Mouse (Mus musculus): ENCODE results near the gene Rapgef3. TPM values are rescaled to one million over a fixed set of nuclear protein-coding genes. Genes with fewer than 3 reads are reported as not detected.

Rapgef3 gene
- polyA plus RNA-seq, 1 experiment from 2014 or later: 4.0 TPM

GRCm38 (mm10) chr15:97781961-97782748, 14.4 kb upstream of the Rapgef3 start:
- no peak overlapping the region for H3K9ac ChIP-seq (ENCODE audit: low read depth, low read length)
- no peak overlapping the region for H3K27ac ChIP-seq (ENCODE audit: low read depth, low read length)

DNA sequence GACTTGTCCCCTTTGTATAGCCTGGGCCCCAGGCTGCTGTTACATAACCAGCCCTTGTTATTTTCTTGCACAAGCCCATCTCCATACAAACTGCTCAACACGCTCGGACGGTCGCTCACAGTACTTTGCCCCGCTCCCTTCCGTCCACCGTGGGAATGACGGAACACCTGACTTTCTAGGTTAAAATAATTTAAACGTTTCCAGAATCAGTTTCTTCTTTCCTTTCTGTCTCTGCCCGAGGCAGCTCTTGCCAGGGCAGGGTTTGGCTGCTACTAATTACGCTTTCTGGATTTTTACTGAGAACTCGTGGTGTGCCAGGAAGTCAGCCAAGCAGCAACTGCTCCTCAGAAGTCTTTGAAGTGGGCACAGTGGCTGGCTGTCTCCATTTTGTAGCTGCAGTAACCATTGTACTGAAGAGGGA, 12.8 kb upstream of the Rapgef3 start:
- H3K9ac ChIP-seq (ENCODE audit: low read depth, low read length): no peak overlapping the region
- H3K4me3 ChIP-seq (ENCODE audit: low read depth, low read length): no peak overlapping the region
- no peak overlapping the region for H3K4me2 ChIP-seq (replicated peaks; ENCODE audit: low read depth, low read length)
- no peaks in the 10 kb centered on the region for H3K36me3 ChIP-seq (ENCODE audit: control insufficient read depth, insufficient read depth, low read length)
- H3K4me1 ChIP-seq (replicated peaks; ENCODE audit: control insufficient read depth, insufficient read depth, low read length): no peaks in the 10 kb centered on the region; the same call in none of the 2 replicates
- ATAC-seq (ENCODE audit: low FRiP score) (no peak), DNase-seq (ENCODE audit: low spot score) (no peak)
- no peak overlapping the region for H3K27ac ChIP-seq (ENCODE audit: low read depth, low read length)
- peaks cover 4% of the 10 kb centered on the region for H3K27me3 ChIP-seq (ENCODE audit: control insufficient read depth, insufficient read depth, low read length)
- H3K9me3 ChIP-seq (ENCODE audit: control insufficient read depth, low read length): no peaks in the 10 kb centered on the region
- WGBS: 76% methylated on average over 12 of the region's 12 CpGs

More at GRCm38 (mm10) chr15:97781961-97782748, 14.4 kb upstream of the Rapgef3 start:
- Histone ChIP-seq H3K4me1 (replicated peaks; ENCODE audit: control insufficient read depth, insufficient read depth, low read length) (no peaks in the 10 kb centered on the region; the same call in none of the 2 replicates), H3K36me3 (ENCODE audit: control insufficient read depth, insufficient read depth, low read length) (no peaks in the 10 kb centered on the region), H3K4me3 (ENCODE audit: low read depth, low read length) (no peak overlapping the region), H3K9me3 (ENCODE audit: control insufficient read depth, low read length) (no peaks in the 10 kb centered on the region), H3K27me3 (ENCODE audit: control insufficient read depth, insufficient read depth, low read length) (peaks cover 4% of the 10 kb centered on the region), H3K4me2 (replicated peaks; ENCODE audit: low read depth, low read length) (0 out of 2 replicates have a peak overlapping the region, but pooled peaks have one; percentile 17)
- WGBS: 7% methylated on average over 24 of the region's 24 CpGs
- ATAC-seq (ENCODE audit: low FRiP score): no peak
- peak; percentile 51 for DNase-seq (ENCODE audit: low spot score)

DNA sequence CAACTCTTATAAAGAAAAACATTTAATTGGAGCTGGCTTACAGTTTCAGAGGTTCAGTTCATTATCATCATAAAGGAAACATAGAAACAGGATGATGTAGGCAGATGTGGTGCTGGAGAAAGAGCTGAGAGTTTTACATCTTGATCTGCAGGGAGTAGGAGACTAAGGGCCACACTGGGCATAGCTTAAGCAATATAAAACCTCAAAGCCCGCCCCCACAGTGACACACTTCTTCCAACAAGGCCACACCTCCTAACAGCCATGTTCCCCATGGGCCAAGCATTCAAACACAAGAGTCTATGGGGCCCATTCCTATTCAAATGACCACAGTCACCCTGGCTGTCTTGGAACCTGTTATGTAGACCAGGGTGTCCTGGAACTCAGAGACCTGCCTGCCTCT, 11.8 kb upstream of the Rapgef3 start:
- H3K4me3 ChIP-seq (ENCODE audit: low read depth, low read length): no peak overlapping the region
- H3K9me3 ChIP-seq (ENCODE audit: control insufficient read depth, low read length): no peaks in the 10 kb centered on the region
- H3K27ac ChIP-seq (ENCODE audit: low read depth, low read length): no peak overlapping the region
- WGBS: 86% methylated on average over 1 of the region's 1 CpGs
- DNase-seq (ENCODE audit: low spot score) (no peak), ATAC-seq (ENCODE audit: low FRiP score) (no peak)
- H3K27me3 ChIP-seq (ENCODE audit: control insufficient read depth, insufficient read depth, low read length): peaks cover 4% of the 10 kb centered on the region
- H3K4me1 ChIP-seq (replicated peaks; ENCODE audit: control insufficient read depth, insufficient read depth, low read length): no peaks in the 10 kb centered on the region; the same call in none of the 2 replicates
- no peaks in the 10 kb centered on the region for H3K36me3 ChIP-seq (ENCODE audit: control insufficient read depth, insufficient read depth, low read length)
- H3K9ac ChIP-seq (ENCODE audit: low read depth, low read length): no peak overlapping the region
- no peak overlapping the region for H3K4me2 ChIP-seq (replicated peaks; ENCODE audit: low read depth, low read length)

GRCm38 (mm10) chr15:97778311-97779098, 10.7 kb upstream of the Rapgef3 start, which contains the start of gene Slc48a1:
Gene Slc48a1 (plus strand): TSS chr15:97778520.
- H3K27ac ChIP-seq (ENCODE audit: low read depth, low read length): no peak within 1 kb of the TSS
- H3K27me3 ChIP-seq (ENCODE audit: control insufficient read depth, insufficient read depth, low read length): peaks cover 4% of the 10 kb centered on the region
- no peaks in the 10 kb centered on the region for H3K9me3 ChIP-seq (ENCODE audit: control insufficient read depth, low read length)
- ATAC-seq (ENCODE audit: low FRiP score): no peak
- WGBS: 74% methylated on average over 8 of the region's 8 CpGs
- no peaks in the 10 kb centered on the region for H3K36me3 ChIP-seq (ENCODE audit: control insufficient read depth, insufficient read depth, low read length)
- no peak for DNase-seq (ENCODE audit: low spot score)
- no peak within 1 kb of the TSS for H3K9ac ChIP-seq (ENCODE audit: low read depth, low read length)
- H3K4me2 ChIP-seq (replicated peaks; ENCODE audit: low read depth, low read length): no peak within 1 kb of the TSS
- no peaks in the 10 kb centered on the region; the same call in 1 of the 2 replicates for H3K4me1 ChIP-seq (replicated peaks; ENCODE audit: control insufficient read depth, insufficient read depth, low read length)
- no peak within 1 kb of the TSS for H3K4me3 ChIP-seq (ENCODE audit: low read depth, low read length)

DNA sequence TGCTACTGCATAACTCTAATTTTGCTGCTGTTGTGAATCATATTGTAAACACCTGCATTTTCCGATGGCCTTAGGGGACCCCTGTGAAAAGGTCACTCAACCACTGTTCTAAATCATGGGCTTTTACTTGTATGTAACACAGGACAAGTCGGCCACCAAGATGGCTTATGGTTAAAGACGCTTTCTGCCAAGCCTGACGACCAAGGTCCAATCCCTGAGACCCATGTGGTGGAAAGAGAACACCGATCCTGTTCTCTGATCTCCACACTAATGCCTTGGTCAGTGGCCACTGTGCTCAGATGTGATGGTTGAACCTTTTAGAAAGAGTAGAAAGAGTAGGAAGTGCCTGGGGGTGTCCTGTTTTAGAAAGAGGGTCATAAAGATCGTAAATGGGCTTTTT, 9.1 kb upstream of the Rapgef3 start:
- no peaks in the 10 kb centered on the region for H3K9me3 ChIP-seq (ENCODE audit: control insufficient read depth, low read length)
- WGBS: 84% methylated on average over 6 of the region's 6 CpGs
- H3K4me2 ChIP-seq (replicated peaks; ENCODE audit: low read depth, low read length): no peak overlapping the region
- H3K36me3 ChIP-seq (ENCODE audit: control insufficient read depth, insufficient read depth, low read length): no peaks in the 10 kb centered on the region
- ATAC-seq (ENCODE audit: low FRiP score): no peak
- no peak overlapping the region for H3K4me3 ChIP-seq (ENCODE audit: low read depth, low read length)
- no peaks in the 10 kb centered on the region; the same call in 1 of the 2 replicates for H3K27me3 ChIP-seq (ENCODE audit: control insufficient read depth, insufficient read depth, low read length)
- H3K27ac ChIP-seq (ENCODE audit: low read depth, low read length): no peak overlapping the region
- no peak for DNase-seq (ENCODE audit: low spot score)
- no peak overlapping the region for H3K9ac ChIP-seq (ENCODE audit: low read depth, low read length)
- no peaks in the 10 kb centered on the region for H3K4me1 ChIP-seq (replicated peaks; ENCODE audit: control insufficient read depth, insufficient read depth, low read length)

DNA sequence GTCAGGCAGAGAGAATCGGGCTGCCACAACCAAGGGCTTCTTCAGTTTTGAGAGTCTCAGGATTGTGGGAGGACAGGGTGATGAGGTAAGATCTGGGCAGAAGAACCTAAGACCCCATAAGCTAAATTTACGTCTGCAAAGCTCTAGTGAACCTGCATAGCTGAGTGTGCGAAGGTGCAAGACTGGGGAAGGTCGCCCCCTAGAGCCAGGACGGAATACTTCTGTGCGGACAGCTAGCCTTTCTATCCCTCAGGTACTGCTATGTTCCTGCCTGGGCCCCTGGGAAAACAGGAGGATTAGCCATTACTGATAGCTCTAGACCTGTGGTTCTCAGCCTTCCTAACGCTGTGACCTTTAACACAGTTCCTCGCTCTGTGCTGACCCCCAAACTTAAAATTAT, 8.7 kb upstream of the Rapgef3 start:
- WGBS: 7% methylated on average over 8 of the region's 8 CpGs
- no peak for ATAC-seq (ENCODE audit: low FRiP score)
- H3K4me3 ChIP-seq (ENCODE audit: low read depth, low read length): no peak overlapping the region
- no peaks in the 10 kb centered on the region; the same call in 1 of the 2 replicates for H3K27me3 ChIP-seq (ENCODE audit: control insufficient read depth, insufficient read depth, low read length)
- H3K4me1 ChIP-seq (replicated peaks; ENCODE audit: control insufficient read depth, insufficient read depth, low read length): no peaks in the 10 kb centered on the region
- no peak overlapping the region for H3K4me2 ChIP-seq (replicated peaks; ENCODE audit: low read depth, low read length)
- H3K36me3 ChIP-seq (ENCODE audit: control insufficient read depth, insufficient read depth, low read length): no peaks in the 10 kb centered on the region
- no peak overlapping the region for H3K9ac ChIP-seq (ENCODE audit: low read depth, low read length)
- peak; percentile 74 for DNase-seq (ENCODE audit: low spot score)
- no peaks in the 10 kb centered on the region for H3K9me3 ChIP-seq (ENCODE audit: control insufficient read depth, low read length)
- H3K27ac ChIP-seq (ENCODE audit: low read depth, low read length): no peak overlapping the region

DNA sequence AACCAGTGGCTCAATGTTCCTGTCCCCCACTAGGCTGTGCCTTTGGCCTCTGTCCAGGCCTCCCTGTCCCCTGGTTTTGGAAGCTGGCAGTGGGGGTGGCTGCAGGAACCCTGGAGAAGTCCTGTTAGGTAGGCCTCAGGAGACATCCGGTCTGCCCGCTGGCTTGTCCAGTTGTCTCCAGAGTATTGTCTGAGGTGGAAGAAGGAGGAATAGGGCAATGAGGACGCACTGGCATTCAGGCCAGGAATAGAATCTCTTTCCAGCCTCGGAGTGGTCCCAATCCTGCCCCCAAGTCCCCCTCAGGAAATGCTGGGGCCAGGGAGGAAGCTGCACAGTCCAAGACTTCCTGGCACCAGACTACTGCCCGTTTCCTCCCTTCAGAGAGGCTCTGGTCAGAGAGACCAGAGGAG, 6.2 kb upstream of the Rapgef3 start:
- H3K9ac ChIP-seq (ENCODE audit: low read depth, low read length): no peak overlapping the region
- 74% methylated on average over 5 of the region's 5 CpGs for WGBS
- no peak overlapping the region for H3K27ac ChIP-seq (ENCODE audit: low read depth, low read length)
- H3K4me1 ChIP-seq (replicated peaks; ENCODE audit: control insufficient read depth, insufficient read depth, low read length): no peaks in the 10 kb centered on the region
- no peak overlapping the region for H3K4me3 ChIP-seq (ENCODE audit: low read depth, low read length)
- no peak overlapping the region for H3K4me2 ChIP-seq (replicated peaks; ENCODE audit: low read depth, low read length)
- H3K9me3 ChIP-seq (ENCODE audit: control insufficient read depth, low read length): no peaks in the 10 kb centered on the region
- DNase-seq (ENCODE audit: low spot score) (no peak), ATAC-seq (ENCODE audit: low FRiP score) (no peak)
- H3K27me3 ChIP-seq (ENCODE audit: control insufficient read depth, insufficient read depth, low read length): peaks cover 3% of the 10 kb centered on the region
- H3K36me3 ChIP-seq (ENCODE audit: control insufficient read depth, insufficient read depth, low read length): no peaks in the 10 kb centered on the region

- no peak overlapping the region for H3K9ac ChIP-seq (ENCODE audit: low read depth, low read length)
- WGBS: 42% methylated on average over 5 of the region's 5 CpGs
- no peak overlapping the region for H3K4me3 ChIP-seq (ENCODE audit: low read depth, low read length)
- ATAC-seq (ENCODE audit: low FRiP score) (no peak), DNase-seq (ENCODE audit: low spot score) (no peak)
- no peaks in the 10 kb centered on the region for H3K4me1 ChIP-seq (replicated peaks; ENCODE audit: control insufficient read depth, insufficient read depth, low read length)
- no peak overlapping the region for H3K27ac ChIP-seq (ENCODE audit: low read depth, low read length)
- H3K36me3 ChIP-seq (ENCODE audit: control insufficient read depth, insufficient read depth, low read length): no peaks in the 10 kb centered on the region
- no peaks in the 10 kb centered on the region for H3K9me3 ChIP-seq (ENCODE audit: control insufficient read depth, low read length)
- no peak overlapping the region for H3K4me2 ChIP-seq (replicated peaks; ENCODE audit: low read depth, low read length)
- peaks cover 10% of the 10 kb centered on the region for H3K27me3 ChIP-seq (ENCODE audit: control insufficient read depth, insufficient read depth, low read length)
These were observed 5.3 kb upstream of the Rapgef3 start for GRCm38 (mm10) chr15:97773108-97773507.

Measured in hindbrain, embryonic 11.5 days (tissue).